Mouse (Mus musculus): ENCODE measurements around the gene Slc34a3.

GRCm38 (mm10) chr2:25242101-25242506, 7.9 kb upstream of the Slc34a3 start, which contains the start of the genes Rnf208 and Cysrt1:
- TF ChIP-seq CTCF (IDR thresholded peaks at IDR 0.05; ENCODE audit: extremely low read depth, insufficient read depth, insufficient read length, insufficient replicate concordance) = no peak
- TF ChIP-seq POLR2A (IDR thresholded peaks at IDR 0.05; ENCODE audit: low read depth, low read length) = no peak
